Mouse (Mus musculus) left cerebral cortex, adult 18-20 months (tissue): Measurements from ENCODE around the gene Anxa3. TPM values are rescaled to one million over a fixed set of nuclear protein-coding genes. Genes with fewer than 3 reads are reported as not detected.

Experiments
- DNase-seq, 2 experiments: peaks; one replicate each; pipeline ENCODE4 v3.0.0; 2021 to 2022; ENCODE audit warnings: low spot score in 2 of 2, mixed read lengths in 1 of 2
- total RNA-seq, 2 experiments: library from RNA; stranded (reverse); gene quantifications; 2 replicates each; pipeline ENCODE4 v1.2.3; 2021

The Anxa3 gene
- total RNA-seq, 2 experiments from 2014 or later, result 10.0 to 15.4 TPM

- no peak for DNase-seq
Observed at GRCm38 (mm10) chr5:96834338-96834737, 41.2 kb downstream of the Anxa3 start.

DNA sequence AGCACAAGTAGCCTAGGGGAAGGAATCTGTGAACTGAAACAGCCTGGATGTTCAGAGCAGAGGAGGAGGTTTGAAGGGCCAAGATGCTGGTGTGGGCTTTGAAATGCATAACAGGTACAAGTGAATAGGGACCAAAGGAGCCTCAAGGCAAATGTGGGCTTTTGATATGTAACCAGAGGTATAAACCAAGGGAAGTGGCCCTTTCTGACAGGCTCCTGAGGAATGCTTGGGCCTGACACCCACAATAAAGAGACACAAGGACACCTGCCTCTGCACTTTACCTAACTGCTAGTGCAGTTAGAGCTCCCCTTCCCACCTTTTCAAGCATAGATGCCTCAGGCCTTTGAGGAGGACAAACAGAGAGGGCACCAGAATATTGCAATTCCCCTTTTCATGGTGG, 54.8 kb downstream of the Anxa3 start:
- no peak for DNase-seq

DNA sequence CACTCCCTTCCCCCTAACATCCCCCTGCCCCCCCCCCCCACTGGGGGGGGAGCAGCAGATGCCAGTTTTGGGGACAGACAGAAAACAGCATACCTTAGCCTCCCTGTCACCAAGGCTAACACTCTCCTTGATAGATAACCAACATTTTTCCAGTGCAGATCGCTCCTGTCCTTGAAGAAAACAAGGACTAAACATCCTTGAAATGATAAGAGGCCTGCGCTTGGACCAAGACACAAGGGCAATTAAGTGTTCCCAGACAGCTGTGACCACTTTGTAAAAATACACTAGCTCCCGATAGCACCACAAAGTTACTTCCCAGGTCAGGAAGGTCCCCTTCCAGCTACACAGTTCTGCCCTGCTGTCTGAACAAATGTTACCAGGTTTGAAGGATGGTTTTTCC, 55.2 kb downstream of the Anxa3 start:
- no peak for DNase-seq

- DNase-seq, result no peak
Observed at GRCm38 (mm10) chr5:96849232-96849631, 56.1 kb downstream of the Anxa3 start.

DNA sequence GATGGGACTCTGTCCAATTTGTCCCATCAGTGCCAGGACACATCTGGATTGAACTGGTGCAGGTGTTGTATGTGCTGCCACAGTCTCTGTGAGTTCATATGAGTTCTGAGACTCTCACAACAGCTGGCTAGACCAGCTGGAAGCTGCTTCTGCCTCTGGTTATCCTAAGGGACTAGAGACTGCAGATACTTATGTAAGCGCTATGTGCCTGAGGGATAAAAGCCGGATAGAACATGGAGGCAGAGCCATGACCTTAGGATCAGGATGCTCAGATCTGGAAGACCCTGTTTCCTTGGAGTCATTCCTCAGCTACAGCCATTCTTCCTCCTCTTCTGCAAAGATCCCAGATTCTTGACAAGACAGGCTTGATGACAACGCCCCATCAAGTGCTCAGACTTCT, 60.3 kb downstream of the Anxa3 start:
- DNase-seq, result no peak

- DNase-seq, result no peak
Observed at GRCm38 (mm10) chr5:96854350-96854749, 61.2 kb downstream of the Anxa3 start.

DNA sequence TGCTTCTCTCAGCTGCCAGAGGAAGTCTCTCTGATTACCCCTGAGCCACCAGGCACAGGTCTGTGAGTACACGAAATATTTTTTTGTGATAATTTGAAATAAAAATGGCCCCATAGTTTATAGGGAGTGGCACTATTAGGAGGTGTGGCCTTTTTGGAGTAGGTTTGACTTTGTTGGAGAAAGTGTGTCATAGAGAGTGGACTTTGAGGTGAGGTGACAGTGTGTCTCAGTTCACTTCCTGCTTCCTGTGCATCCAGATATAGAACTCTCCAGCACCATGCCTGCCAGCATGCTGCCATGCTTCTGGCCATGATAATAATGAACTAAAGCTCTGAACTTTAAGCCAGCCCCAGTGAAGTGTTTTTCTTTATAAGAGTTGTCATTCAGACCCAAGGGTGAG, 66.8 kb downstream of the Anxa3 start:
- DNase-seq, result no peak

DNA sequence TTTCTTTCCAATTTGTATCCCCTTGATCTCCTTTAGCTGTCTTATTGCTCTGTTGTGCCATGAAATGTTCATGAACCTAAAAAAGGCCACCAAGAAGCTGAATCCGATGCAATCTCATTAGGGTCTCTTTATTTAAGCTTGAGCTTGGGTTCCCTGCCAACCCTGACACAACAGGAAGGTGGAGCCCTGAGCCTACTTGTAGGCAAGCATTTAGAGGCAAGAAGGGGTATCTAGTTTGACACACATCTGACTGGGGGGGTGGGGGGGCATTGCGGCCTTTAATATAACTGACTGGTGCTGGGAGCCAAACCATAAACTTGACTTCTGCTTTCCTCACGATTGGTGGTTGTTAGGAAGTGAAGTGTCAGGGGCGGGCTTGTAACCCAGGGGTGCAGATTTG, 74.0 kb downstream of the Anxa3 start:
- DNase-seq, result no peak

GRCm38 (mm10) chr5:96868893-96869292, 75.8 kb downstream of the Anxa3 start:
- DNase-seq, result no peak

- DNase-seq, result no peak
Observed at GRCm38 (mm10) chr5:96870996-96871395, 77.9 kb downstream of the Anxa3 start.

GRCm38 (mm10) chr5:96878178-96878577, 85.0 kb downstream of the Anxa3 start:
- DNase-seq, result no peak

DNA sequence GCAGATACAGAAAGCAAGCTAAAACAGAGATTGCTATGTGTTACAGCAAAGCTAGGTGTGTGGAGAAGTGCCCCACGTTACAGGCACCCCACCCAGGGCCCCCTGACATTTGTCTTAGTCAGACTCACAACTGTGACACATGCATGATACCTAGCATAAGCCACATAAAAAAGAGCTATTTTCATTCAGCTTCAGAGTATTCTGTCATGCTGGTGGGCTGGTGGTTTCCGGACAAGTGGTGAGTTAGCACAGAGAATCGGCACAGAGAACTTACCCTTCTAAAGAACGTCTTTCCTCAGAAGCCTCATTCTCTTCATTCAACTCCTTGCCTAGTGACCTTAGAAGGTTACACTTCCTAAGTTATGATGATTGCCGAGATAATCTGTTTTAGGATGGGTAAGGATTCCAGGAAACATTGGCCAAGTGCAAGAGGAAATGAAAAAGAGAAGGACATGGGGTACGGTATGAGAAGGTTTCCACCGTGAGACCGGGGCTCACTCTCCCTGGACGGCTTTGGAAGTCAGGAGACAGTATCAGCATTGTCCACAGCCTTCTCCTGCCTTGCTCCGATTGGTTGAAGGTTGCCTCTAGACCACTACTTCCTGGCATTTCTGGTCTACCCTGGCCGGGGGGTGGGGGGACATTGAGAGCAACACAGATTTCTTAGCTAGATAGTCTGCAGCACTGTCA, 85.9 kb downstream of the Anxa3 start:
- no peak for DNase-seq

DNA sequence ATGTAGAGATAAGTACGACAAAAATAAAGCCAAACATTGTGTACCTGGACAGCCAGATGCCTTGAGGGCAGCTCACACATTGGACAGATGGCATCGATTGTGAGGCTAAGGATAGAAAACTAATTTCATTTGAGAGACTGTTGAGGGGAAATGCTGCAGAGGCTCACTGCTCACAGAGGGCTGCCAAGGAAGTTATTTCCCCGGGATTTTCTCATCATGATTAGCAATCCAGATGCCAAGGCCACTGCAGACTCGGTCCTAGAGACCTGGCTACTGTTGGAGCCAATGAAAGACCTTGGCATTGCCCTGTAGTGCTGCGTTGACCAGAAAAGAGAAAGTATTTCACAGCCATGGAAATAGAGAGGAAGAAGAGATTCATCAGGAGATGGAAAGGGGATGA, 87.1 kb downstream of the Anxa3 start:
- DNase-seq, result no peak

GRCm38 (mm10) chr5:96881118-96881517, 88.0 kb downstream of the Anxa3 start:
- DNase-seq, result no peak

DNA sequence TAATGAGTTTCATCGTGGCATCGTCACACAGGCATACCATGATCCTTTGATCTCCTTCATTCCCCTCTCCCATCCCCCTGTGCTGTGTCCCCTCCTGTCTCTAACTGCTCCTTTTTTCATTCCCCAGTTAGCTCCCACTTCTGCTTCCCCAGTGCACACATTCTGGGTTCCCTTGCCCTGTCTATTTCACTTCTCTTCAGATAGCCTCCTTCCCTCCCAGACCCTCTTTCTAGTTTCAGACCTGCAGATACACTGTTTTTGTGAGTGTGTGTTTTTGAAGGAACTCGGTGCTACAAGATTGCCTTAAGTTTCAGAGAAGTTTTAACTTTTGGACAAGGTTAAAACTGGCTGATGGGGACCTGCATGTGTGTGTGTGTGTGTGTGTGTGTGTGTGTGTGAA, 88.5 kb downstream of the Anxa3 start:
- no peak for DNase-seq

DNA sequence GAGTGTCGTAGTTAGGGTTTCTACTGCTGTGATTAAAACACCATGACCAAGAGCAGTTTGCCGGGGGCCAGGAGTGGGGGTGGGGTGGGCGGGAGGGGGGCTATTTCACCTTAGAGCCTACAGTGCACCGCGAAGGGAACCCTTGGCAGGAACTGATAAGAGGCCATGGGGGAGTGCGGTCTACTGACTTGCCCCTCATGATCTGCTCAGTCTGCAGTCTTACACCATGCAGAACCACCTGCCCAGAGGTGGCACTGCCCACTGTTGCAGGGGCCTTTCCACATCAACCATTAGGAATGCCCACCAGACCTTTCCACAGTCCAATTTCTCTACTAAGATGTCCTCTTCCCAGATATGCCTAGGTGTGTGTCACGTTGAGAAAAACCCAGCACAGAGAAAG, 92.1 kb downstream of the Anxa3 start:
- no peak for DNase-seq

DNA sequence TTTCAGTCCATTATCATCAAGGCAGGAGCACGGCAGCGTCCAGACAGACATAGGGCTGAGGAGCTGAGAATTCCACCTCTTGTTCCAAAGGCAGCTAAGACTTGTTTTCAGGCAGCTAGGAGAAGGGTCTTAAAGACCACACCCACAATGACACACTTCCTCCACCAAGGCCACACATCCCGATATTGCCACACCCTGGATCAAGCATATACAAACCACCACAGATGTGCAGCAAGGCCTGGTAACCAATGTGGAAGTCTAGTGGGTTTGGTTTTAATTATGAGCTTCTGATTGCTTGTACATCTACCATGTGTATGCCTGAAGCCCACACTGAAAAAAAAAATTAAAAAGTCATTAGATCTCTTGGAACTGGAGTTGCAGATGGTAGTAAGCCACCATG, 95.3 kb downstream of the Anxa3 start:
- DNase-seq, result no peak

GRCm38 (mm10) chr5:96890367-96890766, 97.2 kb downstream of the Anxa3 start:
- peak in 1 of 2 experiments; percentile 12 for DNase-seq

Other genes with a start within 250 kb of the Anxa3 start
- 10 to 100 TPM; 10.8 to 11.6 TPM for gene Bmp2k, start 204.3 kb downstream of the Anxa3 start, total RNA-seq